Mouse (Mus musculus) hindbrain, postnatal 0 days (tissue): ENCODE results near the gene Slc17a7. TPM values are rescaled to one million over a fixed set of nuclear protein-coding genes. Genes with fewer than 3 reads are reported as not detected.
A peak's percentile ranks its signal among the peaks of the same experiment; 100 is the strongest.

ENCODE experiments used
- ATAC-seq: fragments of 200-750 bp; cut with Nextera tagmentation; 2 replicates; pipeline ENCODE4 v1.8.0; 2017; ENCODE audit warnings: mild to moderate bottlenecking, moderate TSS enrichment, moderate library complexity
- DNase-seq: peaks from one replicate; pipeline ENCODE4 v3.0.0-alpha.2; 2015; ENCODE audit warnings: low spot score
- H3K27ac ChIP-seq: fragments of 300-500 bp; sonication (generic); 2 replicates; pipeline ENCODE4 v1.5.1; 2014; ENCODE audit warnings: mild to moderate bottlenecking
- H3K27me3 ChIP-seq: fragments of 300-500 bp; sonication (generic); 2 replicates; pipeline ENCODE4 v1.6.1; 2014; ENCODE audit warnings: low read length, mixed read lengths; ENCODE audit not compliant: insufficient read depth
- H3K36me3 ChIP-seq: fragments of 300-500 bp; sonication (generic); 2 replicates; pipeline ENCODE4 v1.6.1; 2014; ENCODE audit warnings: low read length, mixed read lengths; ENCODE audit not compliant: insufficient read depth
- H3K4me1 ChIP-seq: fragments of 300-500 bp; sonication (generic); 2 replicates; pipeline ENCODE4 v1.6.1; 2014; ENCODE audit warnings: antibody characterized with exemption, low read length, mixed read lengths; ENCODE audit not compliant: insufficient read depth
- H3K4me2 ChIP-seq: fragments of 300-500 bp; sonication (generic); 2 replicates; pipeline ENCODE4 v1.6.1; 2014; ENCODE audit warnings: low read depth, mild to moderate bottlenecking, low read length, moderate library complexity, mixed read lengths
- H3K4me3 ChIP-seq: fragments of 300-500 bp; sonication (generic); 2 replicates; pipeline ENCODE4 v1.5.1; 2014; ENCODE audit warnings: low read length
- H3K9ac ChIP-seq: fragments of 300-500 bp; sonication (generic); replicated peaks from 2 replicates; pipeline ENCODE4 v1.6.1; 2014; ENCODE audit warnings: mild to moderate bottlenecking, low read length, moderate library complexity, mixed read lengths
- H3K9me3 ChIP-seq: fragments of 300-500 bp; sonication (generic); 2 replicates; pipeline ENCODE4 v1.6.1; 2016; ENCODE audit warnings: low read length, mixed read lengths
- CTCF ChIP-seq: IDR thresholded peaks from 2 replicates; pipeline ENCODE4 v1.5.1; 2016; ENCODE audit warnings: antibody characterized with exemption, control low read depth, low read depth
- WGBS: fragments of 180-500 bp; shearing (Covaris S2); extraction: QIAGEN DNeasy Blood & Tissue Kit; methylation state at CpG from one replicate; pipeline ENCODE4 v1.1.7; 2014; 5-methylcytosine and 5-hydroxymethylcytosine counted together
- polyA plus RNA-seq: library from polyadenylated mRNA; unstranded; fragments of >200 nt; fragmentation: Nextera tagmentation; extraction: Ambion mirVana; gene quantifications from 2 replicates; pipeline ENCODE4 v1.2.1, GENCODE M21; 2015
- total RNA-seq: library from RNA; depleted of rRNA; stranded (reverse); fragments of >200 nt; gene quantifications from 2 replicates; pipeline ENCODE4 v1.2.3, GENCODE M21; 2014

Gene Slc17a7
- total and polyA plus RNA-seq, 2 experiments from 2014 or later = 4.6 to 13.5 TPM

GRCm38 (mm10) chr7:45211070-45211469 is 47.3 kb downstream of the Slc17a7 start:
- DNase-seq (no peak), ATAC-seq (no peak)
- no peak overlapping the region for H3K4me3 ChIP-seq
- 77% methylated on average over 10 of the region's 10 CpGs for WGBS
- 0 out of 2 replicates have a peak, but pooled peaks cover 5% of the 10 kb centered on the region for H3K27me3 ChIP-seq
- H3K36me3 ChIP-seq = no peaks in the 10 kb centered on the region
- no peak overlapping the region for H3K27ac ChIP-seq
- no peak for TF ChIP-seq CTCF
- peak overlapping the region; percentile 35; the same call in 1 of the 2 replicates for H3K4me2 ChIP-seq
- H3K4me1 ChIP-seq = peaks cover 6% of the 10 kb centered on the region; the same call in 1 of the 2 replicates
- no peak overlapping the region for H3K9ac ChIP-seq
- no peaks in the 10 kb centered on the region for H3K9me3 ChIP-seq

GRCm38 (mm10) chr7:45211851-45212251 is 48.1 kb downstream of the Slc17a7 start, which contains the start of gene Dkkl1:
Gene Dkkl1 (minus strand): TSS chr7:45212147.
- DNase-seq (no peak), ATAC-seq (no peak)
- WGBS = 9% methylated on average over 17 of the region's 17 CpGs
- Histone ChIP-seq H3K36me3 (no peaks in the 10 kb centered on the region), H3K4me2 (peak within 1 kb of the TSS; percentile 35; the same call in 1 of the 2 replicates), H3K27ac (no peak within 1 kb of the TSS), H3K9me3 (no peaks in the 10 kb centered on the region), H3K4me1 (peaks cover 10% of the 10 kb centered on the region; the same call in 1 of the 2 replicates), H3K4me3 (peak within 1 kb of the TSS; percentile 15), H3K9ac (0 out of 2 replicates have a peak within 1 kb of the TSS, but pooled peaks have one; percentile 9), H3K27me3 (0 out of 2 replicates have a peak, but pooled peaks cover 5% of the 10 kb centered on the region)
- no peak for TF ChIP-seq CTCF

- Histone ChIP-seq H3K36me3 (no peaks in the 10 kb centered on the region), H3K27me3 (0 out of 2 replicates have a peak, but pooled peaks cover 5% of the 10 kb centered on the region), H3K9me3 (no peaks in the 10 kb centered on the region), H3K4me3 (no peak overlapping the region), H3K4me2 (no peak overlapping the region), H3K9ac (no peak overlapping the region), H3K4me1 (peaks cover 14% of the 10 kb centered on the region; the same call in 1 of the 2 replicates), H3K27ac (no peak overlapping the region)
- no peak for ATAC-seq
- 75% methylated on average over 7 of the region's 7 CpGs for WGBS
- no peak for TF ChIP-seq CTCF
- DNase-seq = no peak
Measured at GRCm38 (mm10) chr7:45212356-45212755, 48.6 kb downstream of the Slc17a7 start.

DNA sequence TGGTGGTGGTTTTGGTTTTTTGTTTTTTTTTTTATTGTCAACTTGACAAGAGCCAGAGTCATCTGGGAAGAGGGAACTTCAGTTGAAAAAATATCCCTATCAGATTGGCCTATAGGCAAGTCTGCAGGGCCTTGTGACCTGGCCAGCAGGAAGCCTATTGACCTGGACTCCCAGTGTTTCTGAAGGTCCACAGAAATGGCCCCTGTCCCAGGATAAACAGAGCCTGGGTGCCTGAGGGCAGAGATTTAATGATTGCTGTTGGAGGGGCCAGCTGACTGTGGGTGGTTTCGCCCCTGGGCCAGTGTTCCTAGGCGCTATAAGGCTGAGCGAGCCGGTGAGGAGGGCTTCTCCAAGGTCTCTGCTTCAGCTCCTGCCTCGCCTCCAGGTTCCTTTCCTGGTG is 50.0 kb downstream of the Slc17a7 start:
- Histone ChIP-seq H3K9me3 (no peaks in the 10 kb centered on the region), H3K4me1 (peaks cover 14% of the 10 kb centered on the region; the same call in 1 of the 2 replicates), H3K36me3 (no peaks in the 10 kb centered on the region; the same call in 1 of the 2 replicates), H3K27me3 (0 out of 2 replicates have a peak, but pooled peaks cover 5% of the 10 kb centered on the region), H3K9ac (no peak overlapping the region), H3K4me3 (no peak overlapping the region), H3K4me2 (no peak overlapping the region), H3K27ac (no peak overlapping the region)
- TF ChIP-seq CTCF = no peak
- no peak for ATAC-seq
- WGBS = 67% methylated on average over 5 of the region's 5 CpGs
- DNase-seq = no peak

GRCm38 (mm10) chr7:45215673-45216441 is 52.1 kb downstream of the Slc17a7 start, which contains the start of gene Tead2:
Gene Tead2 (plus strand): TSS chr7:45215753.
- Histone ChIP-seq H3K4me2 (peak within 1 kb of the TSS; percentile 71), H3K9me3 (no peaks in the 10 kb centered on the region), H3K4me3 (peak within 1 kb of the TSS; percentile 50), H3K36me3 (no peaks in the 10 kb centered on the region; the same call in 1 of the 2 replicates), H3K9ac (peak within 1 kb of the TSS; percentile 66), H3K4me1 (peaks cover 14% of the 10 kb centered on the region; the same call in 1 of the 2 replicates), H3K27ac (peak within 1 kb of the TSS; percentile 81), H3K27me3 (0 out of 2 replicates have a peak, but pooled peaks cover 5% of the 10 kb centered on the region)
- ATAC-seq = peak; percentile 60
- DNase-seq = peak; percentile 48
- no peak for TF ChIP-seq CTCF
- under 1% methylated on average over 54 of the region's 55 CpGs for WGBS

GRCm38 (mm10) chr7:45216442-45217183 is 52.9 kb downstream of the Slc17a7 start:
- no peaks in the 10 kb centered on the region for H3K9me3 ChIP-seq
- peak overlapping the region; percentile 81 for H3K27ac ChIP-seq
- H3K27me3 ChIP-seq = 0 out of 2 replicates have a peak, but pooled peaks cover 5% of the 10 kb centered on the region
- peaks cover 14% of the 10 kb centered on the region; the same call in 1 of the 2 replicates for H3K4me1 ChIP-seq
- peak overlapping the region; percentile 50 for H3K4me3 ChIP-seq
- H3K9ac ChIP-seq = peak overlapping the region; percentile 66
- DNase-seq (peak; percentile 87), ATAC-seq (peak; percentile 84)
- no peak for TF ChIP-seq CTCF
- H3K36me3 ChIP-seq = no peaks in the 10 kb centered on the region; the same call in 1 of the 2 replicates
- peak overlapping the region; percentile 71 for H3K4me2 ChIP-seq
- 2% methylated on average over 13 of the region's 13 CpGs for WGBS
